Mouse (Mus musculus): Measurements from ENCODE around the gene Spata4.
"Not testable (repeated sequence)": the region's sequence is repeated elsewhere in the genome, so short reads cannot be mapped to it uniquely, and the experiment has no call there.

DNA sequence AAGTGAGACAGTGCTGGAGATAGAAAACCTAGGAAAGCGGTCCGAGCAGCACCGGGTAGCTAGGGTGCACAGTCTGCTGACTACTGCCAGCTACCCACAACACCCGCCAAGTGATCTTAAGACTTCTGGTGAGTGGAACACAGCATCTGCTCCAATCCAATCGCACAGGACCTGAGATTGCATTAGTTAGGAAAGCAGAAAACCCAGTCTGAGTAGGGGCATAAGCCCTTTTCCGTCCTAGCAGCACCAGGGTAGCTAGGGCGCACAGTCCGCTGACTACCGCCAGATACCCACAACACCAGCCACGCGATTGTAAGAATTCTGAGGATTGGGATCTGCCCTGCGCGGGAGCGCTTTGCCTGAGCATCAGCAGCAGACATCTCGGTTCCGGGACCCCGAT, 16.1 kb downstream of the Spata4 start:
- TF ChIP-seq POLR2A (IDR thresholded peaks at IDR 0.05; ENCODE audit: low read depth, low read length); CTCF (conservative IDR thresholded peaks at IDR 0.05; ENCODE audit: insufficient read depth, insufficient read length, low read depth, low read length): not testable (repeated sequence)

Measured in kidney, adult 2 months (tissue).